Mouse (Mus musculus) activated CD4-positive, CD25-positive, alpha-beta regulatory T cell, adult 4 months (primary cell): ENCODE measurements at regions not wholly inside any gene's neighbourhood (a gene's known extent, or its start where the extent isn't known, plus 50 kb on each side); places are given as distances from the start of the nearest gene placed in this dataset.
"Not testable (repeated sequence)": the region's sequence is repeated elsewhere in the genome, so short reads cannot be mapped to it uniquely, and the experiment has no call there.

Experiments
- ATAC-seq: one replicate; pipeline ENCODE4 v1.8.0; 2017

DNA sequence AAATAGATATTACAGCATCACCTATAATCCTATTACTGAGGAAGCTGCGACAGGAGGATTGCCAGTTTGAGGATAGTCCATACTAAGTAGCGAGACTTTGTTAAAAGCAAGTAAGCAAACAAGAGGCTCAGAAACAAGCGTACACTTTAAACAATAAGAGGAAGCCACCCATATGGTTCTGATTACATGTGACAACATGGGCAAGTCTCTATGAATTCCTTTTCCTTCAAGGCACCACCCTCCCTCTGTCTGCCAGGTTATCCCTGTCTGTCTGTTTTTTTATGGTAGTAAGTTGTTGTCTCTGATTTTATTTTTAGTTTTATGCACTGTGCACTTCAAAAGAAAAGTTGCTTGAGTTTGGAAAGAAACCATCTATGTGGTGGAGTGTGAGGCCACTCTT lies 76.8 kb upstream of the Tars start:
- no peak for ATAC-seq

DNA sequence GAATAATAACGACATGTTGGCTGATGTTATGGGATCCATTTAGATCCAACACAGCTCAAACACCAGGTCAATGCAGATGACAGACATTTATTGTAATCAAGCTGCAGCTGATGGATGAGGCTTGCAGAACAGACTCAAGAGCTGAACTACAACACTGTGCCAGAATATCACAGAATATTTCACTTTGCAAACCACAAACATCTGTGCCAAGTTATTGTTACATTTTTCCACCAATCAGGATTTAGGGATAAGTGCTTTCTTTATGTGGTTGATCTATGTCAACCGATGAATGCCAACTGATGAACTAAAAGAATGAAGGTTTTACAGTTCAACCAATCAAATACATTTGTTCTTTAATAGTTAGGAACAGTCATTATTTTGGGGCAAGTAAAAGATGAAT lies 63.9 kb upstream of the Tars start:
- no peak for ATAC-seq

DNA sequence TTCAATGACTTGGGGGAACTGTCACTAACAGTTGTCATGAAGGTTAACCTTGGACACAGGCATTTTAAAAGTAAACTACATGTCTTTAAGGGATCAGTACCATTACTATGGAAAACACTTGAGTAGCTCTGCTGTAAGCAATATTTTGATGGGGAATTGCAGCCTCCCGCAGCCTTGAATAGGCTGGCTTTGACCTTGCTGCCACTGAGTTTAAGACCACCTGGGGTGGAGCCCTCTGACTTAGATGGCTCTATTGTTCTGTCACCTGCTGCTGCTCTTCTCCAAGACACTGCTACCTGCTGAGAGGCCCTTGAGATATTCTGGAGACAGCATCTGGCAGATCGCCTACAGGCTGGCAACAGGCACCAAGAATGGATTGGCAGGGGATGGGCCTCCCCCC lies 62.1 kb upstream of the Tars start:
- not testable (repeated sequence) for ATAC-seq

DNA sequence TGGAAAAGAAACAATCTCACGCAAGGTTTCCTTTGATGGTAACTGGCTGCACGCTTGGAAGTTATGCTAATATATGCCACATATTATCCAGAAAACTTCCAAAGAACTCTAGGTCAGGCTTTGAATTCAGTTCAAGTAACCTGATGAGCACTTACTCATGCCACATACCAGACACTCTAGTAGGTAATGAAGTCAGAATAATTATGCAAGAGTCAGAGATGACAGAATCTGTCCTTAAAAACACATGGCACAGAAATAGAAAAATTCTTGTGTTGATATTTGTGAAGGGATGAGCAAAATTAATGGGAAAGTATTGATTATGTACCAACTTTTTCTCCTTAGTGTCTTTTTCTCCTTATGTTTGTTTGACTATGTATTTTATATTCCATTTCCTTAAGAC lies 59.8 kb upstream of the Tars start:
- ATAC-seq, result no peak

DNA sequence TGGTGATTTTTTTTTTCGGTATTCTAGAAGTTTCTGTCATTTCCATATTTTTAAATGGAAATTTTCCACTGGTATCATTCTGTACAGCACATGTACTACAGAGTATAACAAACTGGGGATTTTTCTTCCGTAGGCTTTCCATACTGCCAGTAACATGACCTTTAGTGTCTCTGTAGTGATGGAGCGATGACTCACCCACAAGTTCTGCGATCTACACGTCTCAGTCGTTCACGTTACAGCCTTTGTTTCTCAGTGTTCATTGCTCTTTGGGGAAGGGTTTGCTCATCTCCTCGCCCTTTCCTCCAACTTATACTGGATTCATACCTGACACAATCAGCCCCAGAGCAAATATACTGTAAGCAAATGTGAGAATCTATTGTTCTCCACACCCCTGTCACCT lies 57.8 kb upstream of the Tars start:
- no peak for ATAC-seq

DNA sequence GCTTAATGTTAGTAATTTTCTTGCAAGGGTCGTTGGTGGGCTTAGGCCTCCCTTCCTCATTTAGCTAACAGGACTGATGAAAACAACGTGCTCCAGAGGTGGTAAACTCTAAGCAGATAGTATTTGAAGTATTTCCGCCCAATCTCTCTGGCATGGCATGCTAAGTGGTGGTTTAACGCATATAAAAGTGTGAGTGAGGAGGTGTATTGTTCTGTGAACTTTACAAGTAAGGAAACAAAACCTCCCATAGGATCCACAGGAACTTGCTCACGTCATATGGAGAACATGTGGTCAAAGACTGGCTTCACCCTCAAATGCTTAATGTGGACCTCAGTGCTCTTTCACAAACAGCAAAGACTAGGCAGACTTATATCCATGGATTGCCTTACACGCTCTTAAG lies 56.5 kb upstream of the Tars start:
- no peak for ATAC-seq

DNA sequence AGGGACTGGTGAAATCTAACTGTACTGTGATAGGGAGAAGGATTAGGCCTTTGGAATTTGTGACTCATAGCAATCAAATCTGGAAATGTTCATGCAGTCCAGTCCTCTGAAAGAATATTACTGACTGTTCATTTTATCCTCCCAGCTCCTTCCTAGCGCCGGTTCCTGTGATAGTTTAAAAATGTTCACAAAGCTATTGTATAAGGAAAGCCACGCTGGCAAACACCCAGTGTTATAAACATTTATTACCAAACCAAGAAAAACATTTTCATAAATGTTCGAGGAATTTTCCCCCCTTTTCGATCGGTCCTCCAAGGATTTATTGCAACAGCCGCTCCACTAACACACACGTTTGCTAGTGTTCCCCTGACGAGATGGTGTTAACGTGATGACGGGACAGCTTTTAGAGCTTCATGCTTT lies 55.9 kb upstream of the Tars start:
- ATAC-seq, result no peak

DNA sequence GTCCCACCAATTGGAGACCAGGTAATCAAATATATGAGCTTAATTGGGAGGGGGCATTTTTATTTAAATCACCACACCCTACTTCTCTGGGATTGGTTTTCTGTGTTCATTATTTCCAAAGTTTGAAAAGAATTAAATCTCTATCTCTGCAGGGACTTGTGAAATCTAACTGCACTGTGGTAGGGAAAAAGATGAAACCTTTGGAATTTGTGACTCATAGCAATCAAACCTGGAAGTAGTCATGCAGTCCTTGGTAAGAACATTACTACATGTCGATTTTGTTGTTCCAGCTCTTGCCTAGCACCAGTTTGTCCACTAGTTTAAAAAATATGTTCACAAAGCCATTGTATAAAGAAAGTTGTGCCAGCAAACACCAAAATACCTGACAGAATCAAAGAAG lies 54.5 kb upstream of the Tars start:
- no peak for ATAC-seq

DNA sequence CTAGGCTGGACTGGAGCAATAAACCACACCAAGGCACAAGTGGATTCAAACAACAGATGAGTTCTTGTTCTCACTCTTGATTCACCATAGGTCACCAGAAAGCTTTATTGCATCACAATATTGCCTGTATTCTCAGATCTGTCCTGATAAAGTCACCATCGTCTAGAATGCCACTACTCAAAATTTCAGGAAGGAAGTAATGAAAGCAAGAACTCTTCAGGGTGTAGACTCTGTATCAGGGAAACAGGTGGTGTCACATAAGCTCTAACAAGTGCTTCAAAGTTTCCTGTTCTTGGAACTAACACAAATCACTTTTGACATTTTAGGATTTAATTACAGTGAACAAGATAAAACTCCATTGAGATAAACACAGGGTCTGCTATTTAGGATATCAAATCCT lies 52.2 kb upstream of the Tars start:
- no peak for ATAC-seq
